Mouse (Mus musculus) heart, adult 2 months (tissue): ENCODE measurements at regions not wholly inside any gene's neighbourhood (a gene's known extent, or its start where the extent isn't known, plus 50 kb on each side); places are given as distances from the start of the nearest gene placed in this dataset.

Source experiments
- DNase-seq, 2 experiments: peaks; one replicate each; pipeline ENCODE4 v3.0.0; 2021
- H3K27ac ChIP-seq: fragments of 200-600 bp; 2 replicates; pipeline ENCODE4 v1.8.1; 2022
- H3K27me3 ChIP-seq: fragments of 200-500 bp; 2 replicates; pipeline ENCODE4 v1.6.1; 2012; ENCODE audit warnings: mild to moderate bottlenecking, low read length, inconsistent platforms, mixed read lengths; ENCODE audit not compliant: control insufficient read depth, insufficient read depth
- H3K36me3 ChIP-seq: fragments of 200-500 bp; 2 replicates; pipeline ENCODE4 v1.6.1; 2012; ENCODE audit warnings: low read length, inconsistent platforms; ENCODE audit not compliant: control insufficient read depth, insufficient read depth
- H3K4me1 ChIP-seq: fragments of 200-500 bp; 2 replicates; pipeline ENCODE4 v1.6.1; 2011; ENCODE audit warnings: low read length; ENCODE audit not compliant: control insufficient read depth, insufficient read depth
- H3K4me3 ChIP-seq: fragments of 200-600 bp; 2 replicates; pipeline ENCODE4 v1.8.1; 2022
- H3K79me2 ChIP-seq: fragments of 200-500 bp; replicated peaks from 2 replicates; pipeline ENCODE4 v1.6.1; 2012; ENCODE audit warnings: mild to moderate bottlenecking, inconsistent platforms, low read length, moderate library complexity, mixed read lengths; ENCODE audit not compliant: control insufficient read depth, insufficient read depth
- H3K9ac ChIP-seq: fragments of 200-500 bp; 2 replicates; pipeline ENCODE4 v1.6.1; 2012; ENCODE audit warnings: low read depth, mild to moderate bottlenecking, control low read depth, inconsistent platforms, low read length, mixed read lengths
- CTCF ChIP-seq: fragments of 200-600 bp; IDR thresholded peaks from 2 replicates; pipeline ENCODE4 v1.8.1; 2022; ENCODE audit warnings: antibody characterized with exemption, mild to moderate bottlenecking, moderate library complexity
- EP300 ChIP-seq: fragments of 200-500 bp; IDR thresholded peaks from 2 replicates; pipeline ENCODE4 v1.6.1; 2011; ENCODE audit warnings: low read depth, low read length, control low read depth; ENCODE audit not compliant: insufficient read depth
- POLR2A ChIP-seq: fragments of 200-500 bp; IDR thresholded peaks from 2 replicates; pipeline ENCODE4 v1.6.1; 2011; ENCODE audit warnings: mild to moderate bottlenecking, low read depth, low read length, control low read depth; ENCODE audit not compliant: insufficient read depth
- WGBS: fragments of 180-500 bp; shearing (Covaris S2); methylation state at CpG from one replicate; pipeline ENCODE4 v1.1.7; 2018; 5-methylcytosine and 5-hydroxymethylcytosine counted together
- intact Hi-C: fragments of 180-260 bp; cut with DNase I; formaldehyde crosslinking; loops from one replicate; pipeline ENCODE4 v1.15.1; 2025

GRCm38 (mm10) chr6:51362475-51363226 is 69.8 kb upstream of the Nfe2l3 start:
- H3K79me2 ChIP-seq, result no peaks in the 10 kb centered on the region
- intact Hi-C loops, result loop anchor here (1.0 to 10.0 kb wide), 3 partner anchors 88 to 502 kb away; no protein-coding TSS in a partner anchor
- DNase-seq, result peak; percentile 82 to 87
- no peaks in the 10 kb centered on the region for H3K27me3 ChIP-seq
- 8% methylated on average over 15 of the region's 15 CpGs for WGBS
- H3K36me3 ChIP-seq, result no peaks in the 10 kb centered on the region
- H3K4me3 ChIP-seq, result 0 out of 2 replicates have a peak overlapping the region, but pooled peaks have one; percentile 0
- no peak overlapping the region for H3K27ac ChIP-seq
- 0 out of 2 replicates have a peak overlapping the region, but pooled peaks have one; percentile 34 for H3K9ac ChIP-seq
- no peak for TF ChIP-seq POLR2A
- peak; percentile 96 for TF ChIP-seq CTCF
- TF ChIP-seq EP300, result no peak
- peaks cover 1% of the 10 kb centered on the region; the same call in 1 of the 2 replicates for H3K4me1 ChIP-seq

- DNase-seq, result no peak
- peaks cover 1% of the 10 kb centered on the region; the same call in 1 of the 2 replicates for H3K4me1 ChIP-seq
- H3K79me2 ChIP-seq, result no peaks in the 10 kb centered on the region
- no peak for TF ChIP-seq EP300
- TF ChIP-seq CTCF, result no peak
- no peak for TF ChIP-seq POLR2A
- no peak overlapping the region for H3K27ac ChIP-seq
- intact Hi-C loops, result loop anchor here (10.0 kb wide), 2 partner anchors 90 to 500 kb away; no protein-coding TSS in a partner anchor
- 81% methylated on average over 6 of the region's 6 CpGs for WGBS
- no peaks in the 10 kb centered on the region for H3K36me3 ChIP-seq
- H3K27me3 ChIP-seq, result no peaks in the 10 kb centered on the region
- no peak overlapping the region for H3K9ac ChIP-seq
- H3K4me3 ChIP-seq, result no peak overlapping the region
These were observed 67.7 kb upstream of the Nfe2l3 start for GRCm38 (mm10) chr6:51364776-51365175.

- Histone ChIP-seq H3K79me2 (no peaks in the 10 kb centered on the region), H3K9ac (no peak overlapping the region), H3K27ac (no peak overlapping the region), H3K4me3 (no peak overlapping the region), H3K4me1 (no peaks in the 10 kb centered on the region), H3K27me3 (no peaks in the 10 kb centered on the region), H3K36me3 (no peaks in the 10 kb centered on the region)
- TF ChIP-seq POLR2A (no peak), EP300 (no peak), CTCF (no peak)
- WGBS, result 58% methylated on average over 6 of the region's 6 CpGs
- no peak for DNase-seq
- intact Hi-C loops, result loop anchor here (10.0 kb wide), 2 partner anchors 95 to 495 kb away; no protein-coding TSS in a partner anchor
These were observed 62.7 kb upstream of the Nfe2l3 start for GRCm38 (mm10) chr6:51369771-51370170.

- no peaks in the 10 kb centered on the region for H3K79me2 ChIP-seq
- no peak overlapping the region for H3K4me3 ChIP-seq
- no peaks in the 10 kb centered on the region for H3K27me3 ChIP-seq
- 68% methylated on average over 7 of the region's 7 CpGs for WGBS
- TF ChIP-seq POLR2A, result no peak
- no peak overlapping the region for H3K9ac ChIP-seq
- no peaks in the 10 kb centered on the region for H3K36me3 ChIP-seq
- no peak for DNase-seq
- intact Hi-C loops, result no loop called here
- no peak overlapping the region for H3K27ac ChIP-seq
- H3K4me1 ChIP-seq, result no peaks in the 10 kb centered on the region
These were observed 60.1 kb upstream of the Nfe2l3 start for GRCm38 (mm10) chr6:51372357-51372756.

GRCm38 (mm10) chr6:51378436-51378835 is 54.0 kb upstream of the Nfe2l3 start:
- 92% methylated on average over 3 of the region's 3 CpGs for WGBS

GRCm38 (mm10) chr6:51379074-51379473 is 53.4 kb upstream of the Nfe2l3 start:
- Histone ChIP-seq H3K4me1 (no peaks in the 10 kb centered on the region), H3K4me3 (peak overlapping the region; percentile 54), H3K27ac (peak overlapping the region; percentile 65), H3K36me3 (no peaks in the 10 kb centered on the region), H3K79me2 (no peaks in the 10 kb centered on the region), H3K27me3 (no peaks in the 10 kb centered on the region), H3K9ac (no peak overlapping the region)
- intact Hi-C loops, result no loop called here
- no peak for TF ChIP-seq EP300
- TF ChIP-seq POLR2A, result no peak
- no peak for TF ChIP-seq CTCF
- no peak for DNase-seq
- 11% methylated on average over 5 of the region's 5 CpGs for WGBS

More at GRCm38 (mm10) chr6:51378436-51378835, 54.0 kb upstream of the Nfe2l3 start:
- no peaks in the 10 kb centered on the region for H3K4me1 ChIP-seq
- no peaks in the 10 kb centered on the region for H3K27me3 ChIP-seq
- no peaks in the 10 kb centered on the region for H3K36me3 ChIP-seq
- no peak for DNase-seq
- H3K79me2 ChIP-seq, result no peaks in the 10 kb centered on the region
- no peak overlapping the region for H3K27ac ChIP-seq
- H3K4me3 ChIP-seq, result no peak overlapping the region
- TF ChIP-seq CTCF (no peak), EP300 (no peak), POLR2A (no peak)
- intact Hi-C loops, result no loop called here
- H3K9ac ChIP-seq, result no peak overlapping the region
